Mouse (Mus musculus) intestine, postnatal 0 days (tissue): ENCODE results near the gene Myo16. TPM values are rescaled to one million over a fixed set of nuclear protein-coding genes. Genes with fewer than 3 reads are reported as not detected.

Experiments
- ATAC-seq: fragments of 200-750 bp; cut with Nextera tagmentation; 2 replicates; pipeline ENCODE4 v1.8.0; 2017; ENCODE audit warnings: mild to moderate bottlenecking, moderate TSS enrichment, moderate library complexity
- H3K27ac ChIP-seq: fragments of 300-500 bp; sonication (generic); 2 replicates; pipeline ENCODE4 v1.5.1; 2014; ENCODE audit warnings: mild to moderate bottlenecking, low read depth, low read length, moderate library complexity
- H3K27me3 ChIP-seq: fragments of 300-500 bp; sonication (generic); replicated peaks from 2 replicates; pipeline ENCODE4 v1.6.1; 2014; ENCODE audit warnings: low read length, mixed read lengths; ENCODE audit not compliant: control insufficient read depth, insufficient read depth
- H3K36me3 ChIP-seq: fragments of 300-500 bp; sonication (generic); 2 replicates; pipeline ENCODE4 v1.6.1; 2014; ENCODE audit warnings: mild to moderate bottlenecking, moderate library complexity; ENCODE audit not compliant: control insufficient read depth, insufficient read depth
- H3K4me1 ChIP-seq: fragments of 300-500 bp; sonication (generic); replicated peaks from 2 replicates; pipeline ENCODE4 v1.6.1; 2014; ENCODE audit warnings: antibody characterized with exemption, low read length, mixed read lengths; ENCODE audit not compliant: control insufficient read depth, insufficient read depth
- H3K4me2 ChIP-seq: fragments of 300-500 bp; sonication (generic); replicated peaks from 2 replicates; pipeline ENCODE4 v1.6.1; 2014; ENCODE audit warnings: low read depth, mild to moderate bottlenecking, moderate library complexity
- H3K4me3 ChIP-seq: fragments of 300-500 bp; sonication (generic); 2 replicates; pipeline ENCODE4 v1.5.1; 2014; ENCODE audit warnings: low read depth, low read length
- H3K9ac ChIP-seq: fragments of 300-500 bp; sonication (generic); 2 replicates; pipeline ENCODE4 v1.6.1; 2014; ENCODE audit warnings: mild to moderate bottlenecking, low read depth, low read length
- H3K9me3 ChIP-seq: fragments of 300-500 bp; sonication (generic); 2 replicates; pipeline ENCODE4 v1.6.1; 2016; ENCODE audit warnings: mixed run types; ENCODE audit not compliant: control insufficient read depth
- CTCF ChIP-seq: sonication (generic); IDR thresholded peaks from 2 replicates; pipeline ENCODE4 v1.5.1; 2016; ENCODE audit warnings: low read depth, mild to moderate bottlenecking, control low read depth, antibody characterized with exemption, moderate library complexity
- WGBS: fragments of 180-500 bp; shearing (Covaris S2); extraction: QIAGEN DNeasy Blood & Tissue Kit; methylation state at CpG from one replicate; pipeline ENCODE4 v1.1.7; 2014; 5-methylcytosine and 5-hydroxymethylcytosine counted together
- polyA plus RNA-seq: library from polyadenylated mRNA; unstranded; fragments of >200 nt; fragmentation: Nextera tagmentation; extraction: Ambion mirVana; gene quantifications from 2 replicates; pipeline ENCODE4 v1.2.1, GENCODE M21; 2015

The Myo16 gene
- polyA plus RNA-seq, result 0.05 TPM in 1 of 2 replicates, not detected in the other

- Histone ChIP-seq H3K4me3 (peak within 1 kb of the TSS; percentile 41), H3K27ac (no peak within 1 kb of the TSS), H3K27me3 (peaks cover 13% of the 10 kb centered on the region), H3K9me3 (no peaks in the 10 kb centered on the region), H3K9ac (peak within 1 kb of the TSS; percentile 17; the same call in 1 of the 2 replicates), H3K4me1 (no peaks in the 10 kb centered on the region), H3K36me3 (no peaks in the 10 kb centered on the region), H3K4me2 (peak within 1 kb of the TSS; percentile 72)
- TF ChIP-seq CTCF, result no peak
- 2% methylated on average over 61 of the region's 61 CpGs for WGBS
- ATAC-seq, result no peak; the same call in 1 of the 2 replicates
These were observed at the start of gene Myo16 for GRCm38 (mm10) chr8:10153611-10154438. Gene Myo16 (plus strand): TSS chr8:10153911.

GRCm38 (mm10) chr8:10108516-10109271, 45.0 kb upstream of the Myo16 start:
- Histone ChIP-seq H3K4me1 (no peaks in the 10 kb centered on the region), H3K4me2 (no peak overlapping the region), H3K36me3 (no peaks in the 10 kb centered on the region), H3K9ac (no peak overlapping the region), H3K27me3 (no peaks in the 10 kb centered on the region), H3K4me3 (no peak overlapping the region), H3K27ac (no peak overlapping the region), H3K9me3 (no peaks in the 10 kb centered on the region)
- ATAC-seq, result no peak
- WGBS, result 84% methylated on average over 8 of the region's 8 CpGs
- no peak for TF ChIP-seq CTCF

- Histone ChIP-seq H3K4me3 (no peak overlapping the region), H3K4me2 (no peak overlapping the region), H3K27me3 (no peaks in the 10 kb centered on the region), H3K36me3 (no peaks in the 10 kb centered on the region), H3K4me1 (no peaks in the 10 kb centered on the region), H3K9me3 (no peaks in the 10 kb centered on the region), H3K9ac (no peak overlapping the region), H3K27ac (no peak overlapping the region)
- no peak for TF ChIP-seq CTCF
- no peak for ATAC-seq
- 85% methylated on average over 5 of the region's 5 CpGs for WGBS
These were observed 31.0 kb upstream of the Myo16 start for GRCm38 (mm10) chr8:10122749-10123148.

- no peak for TF ChIP-seq CTCF
- Histone ChIP-seq H3K27me3 (no peaks in the 10 kb centered on the region), H3K27ac (no peak overlapping the region), H3K4me1 (no peaks in the 10 kb centered on the region), H3K36me3 (no peaks in the 10 kb centered on the region), H3K9me3 (no peaks in the 10 kb centered on the region), H3K4me3 (no peak overlapping the region), H3K9ac (no peak overlapping the region), H3K4me2 (no peak overlapping the region)
- ATAC-seq, result no peak
- 77% methylated on average over 2 of the region's 2 CpGs for WGBS
These were observed 30.3 kb upstream of the Myo16 start for GRCm38 (mm10) chr8:10123412-10123811.

GRCm38 (mm10) chr8:10125684-10126083, 28.0 kb upstream of the Myo16 start:
- H3K9ac ChIP-seq, result no peak overlapping the region
- no peaks in the 10 kb centered on the region for H3K27me3 ChIP-seq
- no peak overlapping the region for H3K4me3 ChIP-seq
- no peaks in the 10 kb centered on the region for H3K36me3 ChIP-seq
- no peak overlapping the region for H3K4me2 ChIP-seq
- H3K9me3 ChIP-seq, result no peaks in the 10 kb centered on the region
- no peak overlapping the region for H3K27ac ChIP-seq
- TF ChIP-seq CTCF, result no peak
- no peaks in the 10 kb centered on the region for H3K4me1 ChIP-seq
- no peak for ATAC-seq
- WGBS, result 78% methylated on average over 4 of the region's 4 CpGs
